Mouse (Mus musculus) lung, adult 2 months (tissue): Measurements from ENCODE around the gene Pheta2. TPM values are rescaled to one million over a fixed set of nuclear protein-coding genes. Genes with fewer than 3 reads are reported as not detected.
A peak's percentile ranks its signal among the peaks of the same experiment; 100 is the strongest.

Source experiments
- DNase-seq: peaks from one replicate; pipeline ENCODE4 v3.0.0; 2022
- H3K4me1 ChIP-seq: fragments of 200-500 bp; 2 replicates; pipeline ENCODE4 v1.6.1; 2011; ENCODE audit warnings: low read length; ENCODE audit not compliant: control insufficient read depth, insufficient read depth
- H3K4me3 ChIP-seq: fragments of 200-500 bp; replicated peaks from 2 replicates; pipeline ENCODE3; 2011; ENCODE audit warnings: low read depth, mild to moderate bottlenecking, control low read depth, low read length; ENCODE audit errors: extremely low read depth
- CTCF ChIP-seq: fragments of 200-500 bp; IDR thresholded peaks from 2 replicates; pipeline ENCODE4 v1.5.1; 2011; ENCODE audit warnings: mild to moderate bottlenecking, low read length, control low read depth; ENCODE audit not compliant: insufficient read depth
- POLR2A ChIP-seq: fragments of 200-500 bp; IDR thresholded peaks from 2 replicates; pipeline ENCODE4 v1.6.1; 2011; ENCODE audit warnings: low read depth, mild to moderate bottlenecking, control low read depth, low read length, borderline replicate concordance; ENCODE audit errors: extremely low read depth
- WGBS: fragments of 180-500 bp; shearing (Covaris S2); methylation state at CpG from one replicate; pipeline ENCODE4 v1.1.7; 2018; 5-methylcytosine and 5-hydroxymethylcytosine counted together
- polyA plus RNA-seq: library from polyadenylated mRNA; depleted of rRNA; stranded (reverse); fragments of >200 nt; gene quantifications from 2 replicates; pipeline ENCODE4 v1.2.3, GENCODE M21; 2012

The Pheta2 gene
- polyA plus RNA-seq, 1 experiment: 2.4 TPM

DNA sequence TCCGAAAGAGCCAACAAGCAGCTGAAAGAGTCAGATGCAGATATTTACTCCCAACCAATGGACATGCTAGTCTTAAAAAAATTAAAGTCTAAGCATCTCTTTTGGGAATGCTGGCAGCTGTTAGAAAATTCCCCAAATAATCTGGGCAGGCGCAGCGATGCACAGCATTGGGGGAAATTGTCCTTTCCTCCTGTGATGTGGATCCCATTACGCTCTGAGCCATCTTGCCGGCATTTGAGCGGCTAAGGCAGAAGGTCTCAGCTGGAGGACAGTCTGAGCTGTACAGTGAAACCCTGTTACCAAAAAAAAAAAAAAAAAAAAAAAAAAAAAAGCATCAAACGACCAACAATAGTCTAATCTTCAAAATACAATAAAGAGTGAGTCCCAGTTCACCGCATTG lies 16.5 kb upstream of the Pheta2 start:
- Histone ChIP-seq H3K4me3 (no peak overlapping the region), H3K4me1 (no peaks in the 10 kb centered on the region)
- 80% methylated on average over 8 of the region's 8 CpGs for WGBS
- TF ChIP-seq POLR2A (no peak), CTCF (no peak)
- no peak for DNase-seq

DNA sequence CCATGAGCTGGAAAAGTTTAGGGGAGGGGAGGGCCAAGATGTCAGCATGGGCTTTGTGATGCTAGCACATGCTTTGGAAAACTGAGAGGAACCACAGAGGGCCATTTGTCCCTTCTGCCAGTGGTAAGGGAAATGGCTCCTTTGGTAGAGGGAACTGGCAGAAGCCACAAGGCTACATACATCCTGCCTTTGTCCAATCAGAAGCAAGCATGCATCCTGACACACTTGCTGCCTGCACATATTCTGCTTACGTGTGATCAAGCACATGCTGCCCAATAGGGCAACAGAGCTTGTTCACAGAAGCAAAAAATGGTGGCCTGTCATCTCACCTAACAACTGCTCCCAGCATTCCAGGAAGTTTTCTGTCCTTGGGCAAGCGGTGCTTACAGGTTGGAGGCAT lies 13.4 kb upstream of the Pheta2 start:
- WGBS: 70% methylated on average over 2 of the region's 2 CpGs
- Histone ChIP-seq H3K4me1 (no peaks in the 10 kb centered on the region), H3K4me3 (no peak overlapping the region)
- no peak for DNase-seq
- no peak for TF ChIP-seq CTCF
- TF ChIP-seq POLR2A: no peak

DNA sequence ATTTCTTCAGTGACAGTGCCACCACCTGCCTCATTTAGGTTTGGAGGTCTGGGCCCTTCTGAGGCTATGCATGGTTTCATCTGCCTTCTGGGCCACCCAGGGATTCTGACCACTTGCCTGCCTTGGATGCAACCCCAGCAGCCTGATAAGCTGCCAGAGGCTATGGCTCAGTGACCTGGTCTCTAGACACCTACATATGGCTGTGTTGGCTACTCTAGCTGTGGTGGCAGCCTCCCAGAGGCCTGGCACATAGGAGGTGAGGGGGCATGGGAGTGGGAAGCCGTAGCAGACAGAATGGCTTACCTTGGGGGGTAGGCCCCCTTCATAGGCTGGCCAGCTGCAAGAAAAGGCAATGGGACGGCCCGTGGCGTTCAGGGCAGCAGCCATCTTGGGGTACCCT lies 3.5 kb upstream of the Pheta2 start:
- H3K4me1 ChIP-seq: peaks cover 6% of the 10 kb centered on the region
- 97% methylated on average over 4 of the region's 4 CpGs for WGBS
- H3K4me3 ChIP-seq: no peak overlapping the region
- no peak for TF ChIP-seq CTCF
- no peak for TF ChIP-seq POLR2A
- no peak for DNase-seq

GRCm38 (mm10) chr15:82336629-82337028 lies 2.1 kb upstream of the Pheta2 start:
- Histone ChIP-seq H3K4me1 (peaks cover 6% of the 10 kb centered on the region), H3K4me3 (no peak overlapping the region)
- 91% methylated on average over 12 of the region's 12 CpGs for WGBS
- DNase-seq: no peak
- TF ChIP-seq POLR2A: no peak
- no peak for TF ChIP-seq CTCF

DNA sequence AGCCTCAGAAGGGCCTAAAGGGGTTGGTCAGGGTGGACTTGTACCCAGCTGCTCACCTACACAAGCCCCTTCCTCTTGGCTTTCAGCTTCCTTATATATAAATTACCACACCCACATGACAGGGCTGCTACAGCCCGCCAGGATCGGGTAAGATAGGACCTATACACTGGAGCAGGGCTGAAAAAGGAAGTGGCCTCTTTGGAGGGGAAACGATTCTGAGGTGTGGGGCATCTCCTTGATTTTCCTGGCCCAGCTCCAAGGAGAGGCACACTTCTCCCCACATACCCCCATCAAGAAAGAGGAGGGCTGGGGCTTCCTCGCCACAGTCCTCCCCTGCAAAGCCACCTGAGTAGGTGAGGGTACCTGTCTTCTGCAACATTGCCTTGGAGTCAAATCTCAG lies 867 bp upstream of the Pheta2 start:
- Histone ChIP-seq H3K4me3 (peak overlapping the region; percentile 90), H3K4me1 (peaks cover 6% of the 10 kb centered on the region)
- no peak for DNase-seq
- 7% methylated on average over 4 of the region's 4 CpGs for WGBS
- TF ChIP-seq CTCF (no peak), POLR2A (no peak)

GRCm38 (mm10) chr15:82339150-82339549 lies 408 bp downstream of the Pheta2 start:
- 49% methylated on average over 10 of the region's 10 CpGs for WGBS
- Histone ChIP-seq H3K4me3 (peak overlapping the region; percentile 90), H3K4me1 (peaks cover 6% of the 10 kb centered on the region)
- DNase-seq: no peak
- no peak for TF ChIP-seq CTCF
- no peak for TF ChIP-seq POLR2A

- DNase-seq: no peak
- TF ChIP-seq CTCF: no peak
- TF ChIP-seq POLR2A: no peak
These were observed 1.0 kb downstream of the Pheta2 start for GRCm38 (mm10) chr15:82339634-82340254.

GRCm38 (mm10) chr15:82340414-82341035 lies 1.8 kb downstream of the Pheta2 start:
- 40% methylated on average over 21 of the region's 21 CpGs for WGBS
- peaks cover 6% of the 10 kb centered on the region for H3K4me1 ChIP-seq
- no peak for TF ChIP-seq POLR2A
- TF ChIP-seq CTCF: no peak
- peak overlapping the region; percentile 30 for H3K4me3 ChIP-seq
- no peak for DNase-seq

More at GRCm38 (mm10) chr15:82339634-82340254, 1.0 kb downstream of the Pheta2 start:
- no peak overlapping the region for H3K4me3 ChIP-seq
- WGBS: 63% methylated on average over 8 of the region's 8 CpGs
- peaks cover 6% of the 10 kb centered on the region for H3K4me1 ChIP-seq

DNA sequence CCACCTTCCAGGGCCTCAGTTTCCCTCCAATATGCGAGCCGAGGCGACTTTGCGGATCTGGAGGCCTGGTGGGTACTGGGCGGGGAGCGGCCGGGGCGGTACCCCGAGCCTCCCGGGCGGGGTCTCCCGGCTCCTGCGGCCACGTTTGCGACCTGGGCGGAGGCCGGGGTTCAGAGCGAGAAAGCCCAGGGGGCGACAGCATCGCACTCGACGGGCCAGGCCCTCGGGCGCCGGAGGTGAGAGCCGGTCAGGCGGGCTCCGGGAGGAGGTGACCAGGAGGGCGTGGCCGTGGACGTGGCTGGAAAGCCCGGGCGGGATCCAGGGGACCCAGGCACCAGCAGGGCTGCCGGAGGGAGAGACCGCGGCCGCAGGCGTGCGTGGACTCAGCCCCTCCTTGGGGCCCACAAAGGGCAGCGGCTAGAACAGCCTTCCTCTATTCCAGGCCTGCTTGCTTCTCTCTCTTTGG lies 2.3 kb downstream of the Pheta2 start:
- TF ChIP-seq CTCF: no peak
- TF ChIP-seq POLR2A: peak; percentile 32; the same call in 1 of the 2 replicates
- WGBS: 4% methylated on average over 40 of the region's 40 CpGs
- DNase-seq: peak; percentile 60
- peaks cover 6% of the 10 kb centered on the region for H3K4me1 ChIP-seq
- peak overlapping the region; percentile 40 for H3K4me3 ChIP-seq
